Mouse (Mus musculus) pancreas, adult 10 weeks (tissue): ENCODE measurements around the gene Fam186b. TPM values are rescaled to one million over a fixed set of nuclear protein-coding genes. Genes with fewer than 3 reads are reported as not detected.

Experiments
- polyA plus RNA-seq: library from polyadenylated mRNA; stranded (reverse); fragments of 350-450 nt; fragmentation: Illumina TruSeq; extraction: RNeasy Lipid Tissue Mini Kit (QIAGEN cat#74804); gene quantifications from one replicate; pipeline ENCODE4 v1.2.3, GENCODE M21; 2015; ENCODE audit warnings: low read depth, low replicate concordance; ENCODE audit not compliant: insufficient read depth

Fam186b gene
- polyA plus RNA-seq = not detected

DNA sequence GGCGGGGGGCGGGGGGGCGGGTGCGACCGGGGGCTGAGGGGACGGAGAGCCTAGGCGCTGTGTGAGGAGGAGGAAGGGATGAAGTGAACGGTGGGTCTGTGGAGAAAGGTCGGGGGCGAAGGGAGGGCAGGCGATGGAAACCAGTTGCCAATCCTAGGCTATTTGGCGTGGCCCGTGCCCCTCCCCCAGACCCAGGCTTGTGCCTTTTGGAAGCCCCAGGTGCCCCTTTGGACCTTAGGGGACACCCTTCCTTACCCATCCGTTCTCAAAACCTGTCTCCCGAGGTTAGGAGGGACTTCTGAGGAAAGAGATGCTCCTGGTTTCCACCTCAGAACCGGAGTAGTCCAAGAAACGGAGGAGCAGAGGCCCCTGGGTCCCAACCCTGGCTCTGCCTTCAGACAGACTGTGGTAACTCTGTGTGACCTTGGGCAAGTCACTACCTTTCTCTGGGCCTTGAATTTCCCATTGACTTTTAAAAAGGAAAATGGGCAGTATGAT, at the start of gene Fam186b:
Gene Fam186b (minus strand): TSS at position 405 of the 498 bp plus-strand sequence.

DNA sequence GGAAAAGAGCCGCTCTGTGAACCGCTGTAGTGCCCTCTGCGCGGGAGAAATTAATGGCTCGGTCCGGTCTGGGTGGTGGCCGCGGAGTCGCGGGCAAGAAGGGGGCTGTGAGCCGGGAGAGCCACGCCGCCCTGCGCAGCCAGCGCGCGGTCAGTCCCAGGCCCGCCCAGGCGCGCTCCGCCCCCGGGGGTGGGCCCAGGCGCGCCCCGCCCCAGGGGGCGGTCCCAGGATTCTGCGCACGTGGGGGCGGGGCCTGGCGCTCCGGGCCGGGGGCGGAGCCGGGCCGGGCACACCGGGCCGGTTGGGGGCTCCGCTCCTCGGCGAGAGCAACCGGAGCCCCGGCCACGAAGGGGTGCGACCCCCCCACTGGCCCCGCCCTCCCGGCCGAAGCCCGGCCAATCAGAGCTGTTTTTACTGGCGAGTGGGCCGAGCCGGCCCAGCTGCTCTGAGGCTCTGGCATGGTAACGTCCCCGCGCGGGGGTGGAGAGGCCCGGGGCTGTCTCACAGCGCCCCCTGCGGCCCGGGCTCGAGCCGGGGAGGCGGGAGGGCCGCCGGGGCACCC, 794 bp downstream of the Fam186b start, which contains the start of gene Prpf40b:
Gene Prpf40b (plus strand): TSS at position 275 of the 562 bp plus-strand sequence.

DNA sequence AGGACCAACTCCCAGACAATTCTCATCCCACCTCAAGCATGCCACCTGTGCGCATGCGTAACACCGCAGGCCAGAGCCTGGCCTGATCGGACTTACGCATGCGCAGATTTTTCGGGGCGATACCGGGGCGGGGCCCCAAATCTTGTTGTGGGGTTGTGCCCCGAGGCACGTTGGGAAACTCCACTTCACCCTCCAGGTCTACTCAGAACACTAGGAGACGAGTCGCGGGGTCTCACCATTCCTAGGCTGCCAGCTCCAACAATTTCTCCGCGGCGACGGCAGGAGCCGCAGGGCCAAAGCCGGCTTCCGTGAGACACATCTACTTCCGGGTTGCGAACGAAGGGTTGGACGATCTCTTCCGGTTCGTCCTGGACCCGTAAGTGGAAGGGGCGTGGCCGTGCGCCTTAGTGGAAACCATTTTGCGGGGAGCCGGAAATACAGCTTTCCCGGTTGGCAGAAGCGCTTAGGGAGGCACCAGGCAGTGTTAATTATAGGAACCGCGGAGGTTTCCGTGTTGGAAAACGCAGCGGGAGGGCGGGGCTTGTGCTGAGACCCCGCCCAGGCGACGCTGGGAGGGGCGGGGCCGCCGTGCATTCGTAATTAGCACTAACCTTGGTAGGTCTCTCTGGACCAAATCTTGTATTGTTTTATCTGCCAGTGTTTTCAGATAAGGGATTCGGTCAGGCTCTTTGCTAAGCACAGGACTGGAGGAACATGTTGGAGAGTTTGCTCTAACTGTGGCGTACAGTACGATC, 43.9 kb downstream of the Fam186b start, which contains the start of gene Mcrs1:
Gene Mcrs1 (minus strand): TSS at position 336 of the 755 bp plus-strand sequence.

DNA sequence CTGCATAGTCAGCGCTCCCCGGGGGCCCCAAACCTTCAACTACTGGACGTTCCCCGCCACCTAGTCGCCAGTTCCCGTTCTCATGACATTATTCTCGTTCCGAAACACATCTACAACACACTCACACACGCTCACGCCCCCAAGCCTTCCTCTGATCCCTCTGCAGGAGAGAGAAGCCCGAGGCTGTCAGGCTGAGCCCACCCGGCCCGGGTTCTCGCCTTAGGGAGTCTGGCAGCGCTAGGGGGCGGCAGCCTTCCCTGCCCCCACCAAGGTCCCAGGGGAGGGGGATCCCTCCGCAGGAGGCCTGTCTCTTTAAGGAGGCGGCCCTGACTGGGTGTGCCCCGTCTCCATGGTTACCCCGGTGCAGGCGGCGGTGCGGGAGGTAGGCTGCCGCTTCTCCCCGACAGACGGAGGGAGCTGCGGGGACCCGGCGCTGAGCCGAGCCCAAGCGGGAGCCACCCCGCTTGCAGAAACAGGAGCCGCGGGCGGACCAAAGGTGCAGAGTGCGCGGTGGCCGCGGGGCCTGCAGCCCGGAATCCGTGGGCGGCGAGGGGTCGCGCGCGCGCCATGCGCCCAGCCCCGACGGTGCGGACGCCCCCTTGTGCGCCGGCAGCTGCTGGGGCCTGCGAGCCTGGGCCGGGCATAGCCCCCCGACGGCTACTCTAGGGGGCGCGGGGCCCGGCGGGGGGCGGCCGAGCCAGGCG, 71.3 kb downstream of the Fam186b start, which contains the start of gene Kcnh3:
Gene Kcnh3 (plus strand): TSS at position 654 of the 704 bp plus-strand sequence.

Other genes with a start within 250 kb of the Fam186b start
- 3.3 TPM for gene Prph, start 240.7 kb downstream of the Fam186b start, polyA plus RNA-seq
- gene Troap, start 221.3 kb downstream of the Fam186b start, polyA plus RNA-seq = 0.35 TPM
- not detected for gene C1ql4, start 208.1 kb downstream of the Fam186b start, polyA plus RNA-seq
- 0.72 TPM for gene Dnajc22, start 202.7 kb downstream of the Fam186b start, polyA plus RNA-seq
- gene Spats2, start 170.0 kb downstream of the Fam186b start, polyA plus RNA-seq = 1.5 TPM
- gene Kcnh3, start 71.0 kb downstream of the Fam186b start, polyA plus RNA-seq = 0.70 TPM
- 14.0 TPM for gene Mcrs1, start 43.9 kb downstream of the Fam186b start, polyA plus RNA-seq
- 33.0 TPM for gene Prpf40b, start 801 bp downstream of the Fam186b start, polyA plus RNA-seq
- 7.1 TPM for gene Fmnl3, start 74.6 kb upstream of the Fam186b start, polyA plus RNA-seq
- 82.7 TPM for gene Tmbim6, start 97.0 kb upstream of the Fam186b start, polyA plus RNA-seq
- gene Nckap5l, start 161.9 kb upstream of the Fam186b start, polyA plus RNA-seq = 1.2 TPM
- 2.5 TPM for gene Bcdin3d, start 178.8 kb upstream of the Fam186b start, polyA plus RNA-seq
- 2.0 TPM for gene Faim2, start 232.3 kb upstream of the Fam186b start, polyA plus RNA-seq